Mouse (Mus musculus): ENCODE measurements at regions not wholly inside any gene's neighbourhood (a gene's known extent, or its start where the extent isn't known, plus 50 kb on each side); places are given as distances from the start of the nearest gene placed in this dataset.
A peak's percentile ranks its signal among the peaks of the same experiment; 100 is the strongest.

GRCm38 (mm10) chr11:22600370-22600769 lies 88.5 kb downstream of the Tmem17 start:
- Histone ChIP-seq H3K27ac (replicated peaks) (no peak overlapping the region), H3K9ac (no peak overlapping the region)
- WGBS = 66% methylated on average over 7 of the region's 7 CpGs

GRCm38 (mm10) chr11:22601977-22602376 lies 90.1 kb downstream of the Tmem17 start:
- ATAC-seq (ENCODE audit: extremely low read depth, insufficient number of reproducible peaks, low FRiP score, low TSS enrichment) = no peak
- Histone ChIP-seq H3K9ac (no peak overlapping the region), H3K9me3 (no peaks in the 10 kb centered on the region), H3K4me1 (peaks cover 26% of the 10 kb centered on the region), H3K27me3 (replicated peaks) (no peaks in the 10 kb centered on the region), H3K36me3 (no peaks in the 10 kb centered on the region), H3K4me2 (no peak overlapping the region), H3K27ac (replicated peaks) (peak overlapping the region; percentile 28; the same call in 1 of the 2 replicates), H3K4me3 (no peak overlapping the region)
- WGBS = 13% methylated on average over 3 of the region's 3 CpGs

More at GRCm38 (mm10) chr11:22600370-22600769, 88.5 kb downstream of the Tmem17 start:
- H3K36me3 ChIP-seq = no peaks in the 10 kb centered on the region
- H3K27me3 ChIP-seq (replicated peaks) = no peaks in the 10 kb centered on the region
- no peak overlapping the region for H3K4me3 ChIP-seq
- peaks cover 26% of the 10 kb centered on the region for H3K4me1 ChIP-seq
- no peak for ATAC-seq (ENCODE audit: extremely low read depth, insufficient number of reproducible peaks, low FRiP score, low TSS enrichment)
- no peaks in the 10 kb centered on the region for H3K9me3 ChIP-seq
- no peak overlapping the region for H3K4me2 ChIP-seq

DNA sequence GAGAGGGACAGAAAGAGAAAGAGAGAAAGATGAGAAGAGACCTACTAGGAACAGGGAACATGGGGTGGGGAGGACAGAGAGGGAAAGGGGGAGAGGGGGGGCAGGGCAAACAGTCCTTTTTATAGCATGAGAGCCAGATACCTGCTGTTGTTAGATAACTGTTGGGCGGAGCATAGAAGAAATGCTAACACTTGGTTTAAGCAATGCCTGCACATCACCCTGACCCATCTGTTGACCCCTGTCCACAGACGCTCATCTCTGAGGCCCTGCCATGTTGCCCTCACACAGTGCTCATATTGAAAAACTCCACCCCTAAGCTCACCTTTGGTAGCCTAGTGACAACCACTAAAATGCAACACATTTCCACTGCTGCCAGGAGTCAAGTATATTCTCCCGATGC lies 90.7 kb downstream of the Tmem17 start:
- H3K36me3 ChIP-seq = no peaks in the 10 kb centered on the region
- 53% methylated on average over 3 of the region's 3 CpGs for WGBS
- H3K4me3 ChIP-seq = no peak overlapping the region
- ATAC-seq (ENCODE audit: extremely low read depth, insufficient number of reproducible peaks, low FRiP score, low TSS enrichment) = no peak
- no peak overlapping the region for H3K4me2 ChIP-seq
- peaks cover 26% of the 10 kb centered on the region for H3K4me1 ChIP-seq
- no peaks in the 10 kb centered on the region for H3K27me3 ChIP-seq (replicated peaks)
- H3K9me3 ChIP-seq = no peaks in the 10 kb centered on the region
- no peak overlapping the region for H3K27ac ChIP-seq (replicated peaks)
- no peak overlapping the region for H3K9ac ChIP-seq

- H3K9me3 ChIP-seq = no peaks in the 10 kb centered on the region
- H3K36me3 ChIP-seq = no peaks in the 10 kb centered on the region
- no peak overlapping the region for H3K9ac ChIP-seq
- no peak for ATAC-seq (ENCODE audit: extremely low read depth, insufficient number of reproducible peaks, low FRiP score, low TSS enrichment)
- peaks cover 26% of the 10 kb centered on the region for H3K4me1 ChIP-seq
- no peak overlapping the region for H3K4me2 ChIP-seq
- no peak overlapping the region for H3K4me3 ChIP-seq
- WGBS = 89% methylated on average over 1 of the region's 1 CpGs
- no peaks in the 10 kb centered on the region for H3K27me3 ChIP-seq (replicated peaks)
- H3K27ac ChIP-seq (replicated peaks) = no peak overlapping the region
Observed at GRCm38 (mm10) chr11:22603397-22603796, 91.5 kb downstream of the Tmem17 start.

GRCm38 (mm10) chr11:22606380-22606779 lies 94.5 kb downstream of the Tmem17 start:
- H3K27me3 ChIP-seq (replicated peaks) = no peaks in the 10 kb centered on the region
- 43% methylated on average over 4 of the region's 4 CpGs for WGBS
- no peaks in the 10 kb centered on the region for H3K9me3 ChIP-seq
- no peak overlapping the region for H3K27ac ChIP-seq (replicated peaks)
- H3K9ac ChIP-seq = no peak overlapping the region
- H3K4me2 ChIP-seq = no peak overlapping the region
- no peak; the same call in 1 of the 2 replicates for ATAC-seq (ENCODE audit: extremely low read depth, insufficient number of reproducible peaks, low FRiP score, low TSS enrichment)
- H3K4me3 ChIP-seq = no peak overlapping the region
- peaks cover 30% of the 10 kb centered on the region for H3K4me1 ChIP-seq
- H3K36me3 ChIP-seq = no peaks in the 10 kb centered on the region

DNA sequence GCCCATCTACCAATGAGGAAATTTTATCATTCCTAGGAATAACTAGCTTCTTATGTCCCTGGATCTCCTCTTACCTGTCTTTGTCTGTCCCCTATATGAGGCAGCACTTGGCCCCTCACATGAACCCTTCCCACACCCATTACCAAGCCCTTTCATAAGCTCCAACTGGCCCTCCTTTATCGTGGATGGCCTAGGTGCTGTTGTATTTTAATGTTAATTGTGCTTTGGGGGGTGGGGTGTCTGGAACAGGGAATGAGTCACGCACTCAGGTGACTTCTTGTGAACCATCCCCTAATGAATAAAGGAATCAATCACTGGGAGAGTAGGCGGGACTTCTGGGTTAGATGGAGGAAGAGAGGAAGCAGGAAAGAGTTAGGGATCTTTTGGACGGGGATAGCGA lies 95.8 kb downstream of the Tmem17 start:
- H3K27ac ChIP-seq (replicated peaks) = no peak overlapping the region
- H3K4me1 ChIP-seq = peaks cover 22% of the 10 kb centered on the region
- ATAC-seq (ENCODE audit: extremely low read depth, insufficient number of reproducible peaks, low FRiP score, low TSS enrichment) = no peak
- H3K4me2 ChIP-seq = no peak overlapping the region
- no peaks in the 10 kb centered on the region for H3K27me3 ChIP-seq (replicated peaks)
- no peak overlapping the region for H3K4me3 ChIP-seq
- H3K36me3 ChIP-seq = no peaks in the 10 kb centered on the region
- H3K9me3 ChIP-seq = no peaks in the 10 kb centered on the region
- 71% methylated on average over 5 of the region's 5 CpGs for WGBS
- no peak overlapping the region for H3K9ac ChIP-seq

DNA sequence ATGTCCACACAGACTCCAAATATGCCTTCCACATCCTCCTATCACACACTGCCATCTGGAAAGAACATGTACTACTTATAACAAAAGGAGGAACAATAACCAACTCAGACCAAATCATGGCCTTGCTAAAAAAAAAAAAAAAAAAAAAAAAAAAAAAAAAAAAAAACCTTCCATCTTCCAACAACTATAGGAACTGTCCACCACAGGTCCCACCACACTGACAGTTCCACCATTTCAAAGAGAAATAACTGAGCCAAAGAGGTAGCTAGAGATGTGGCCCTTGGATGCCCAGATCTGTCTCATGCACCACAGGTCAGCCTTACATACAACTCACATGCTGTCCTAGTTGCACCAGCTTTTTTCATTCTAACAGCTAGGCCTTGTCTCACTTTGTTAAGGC lies 97.1 kb downstream of the Tmem17 start:
- no peak for ATAC-seq (ENCODE audit: extremely low read depth, insufficient number of reproducible peaks, low FRiP score, low TSS enrichment)
- Histone ChIP-seq H3K9ac (no peak overlapping the region), H3K27me3 (replicated peaks) (no peaks in the 10 kb centered on the region), H3K27ac (replicated peaks) (no peak overlapping the region), H3K4me3 (no peak overlapping the region), H3K9me3 (no peaks in the 10 kb centered on the region), H3K4me2 (no peak overlapping the region), H3K4me1 (peaks cover 18% of the 10 kb centered on the region), H3K36me3 (no peaks in the 10 kb centered on the region)

DNA sequence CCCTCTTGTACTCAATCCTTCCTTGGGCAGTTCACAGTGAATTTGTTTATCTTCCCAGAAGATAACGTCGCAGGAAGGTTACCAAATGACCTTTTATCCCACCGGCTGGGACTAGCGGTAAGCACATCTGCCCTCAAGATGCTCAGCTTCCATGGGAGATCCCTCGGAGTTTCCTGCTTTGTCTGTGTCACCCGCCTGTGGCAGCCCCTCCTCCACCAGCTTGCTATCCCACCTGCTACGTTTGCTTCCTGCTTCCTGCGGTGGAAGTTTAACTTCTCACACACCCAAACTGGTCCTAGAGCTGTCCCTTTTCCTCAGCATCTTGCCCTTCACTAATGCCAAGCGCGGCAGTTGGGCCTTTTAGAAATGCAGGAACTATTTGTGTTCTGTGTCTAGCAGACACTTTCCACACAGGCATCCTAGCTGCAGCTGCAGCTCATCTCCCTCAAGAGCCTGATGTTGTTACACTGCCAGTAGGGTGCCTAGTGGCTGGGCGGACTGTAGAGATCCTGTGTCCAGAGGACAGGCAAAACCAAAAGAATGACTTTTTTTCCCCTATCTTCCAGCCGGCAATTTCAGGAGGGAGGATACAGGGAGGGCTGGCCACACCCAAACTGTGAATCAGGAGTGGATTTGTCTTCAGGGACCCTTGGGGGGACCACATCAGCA lies 98.7 kb downstream of the Tmem17 start:
- H3K4me3 ChIP-seq = peak overlapping the region; percentile 32
- 3% methylated on average over 12 of the region's 12 CpGs for WGBS

GRCm38 (mm10) chr11:22611102-22611869 lies 99.4 kb downstream of the Tmem17 start:
- Histone ChIP-seq H3K27me3 (replicated peaks) (no peaks in the 10 kb centered on the region), H3K4me2 (peak overlapping the region; percentile 58), H3K9ac (peak overlapping the region; percentile 42; the same call in 1 of the 2 replicates), H3K9me3 (no peaks in the 10 kb centered on the region), H3K27ac (replicated peaks) (no peak overlapping the region), H3K36me3 (no peaks in the 10 kb centered on the region), H3K4me3 (no peak overlapping the region), H3K4me1 (peaks cover 18% of the 10 kb centered on the region)
- 43% methylated on average over 6 of the region's 6 CpGs for WGBS
- no peak for ATAC-seq (ENCODE audit: extremely low read depth, insufficient number of reproducible peaks, low FRiP score, low TSS enrichment)

More for the DNA sequence above, 98.7 kb downstream of the Tmem17 start:
- H3K36me3 ChIP-seq = no peaks in the 10 kb centered on the region
- H3K4me1 ChIP-seq = peaks cover 18% of the 10 kb centered on the region
- peak overlapping the region; percentile 42 for H3K9ac ChIP-seq
- no peak for ATAC-seq (ENCODE audit: extremely low read depth, insufficient number of reproducible peaks, low FRiP score, low TSS enrichment)
- H3K27me3 ChIP-seq (replicated peaks) = no peaks in the 10 kb centered on the region
- H3K27ac ChIP-seq (replicated peaks) = no peak overlapping the region
- peak overlapping the region; percentile 58 for H3K4me2 ChIP-seq
- H3K9me3 ChIP-seq = no peaks in the 10 kb centered on the region

DNA sequence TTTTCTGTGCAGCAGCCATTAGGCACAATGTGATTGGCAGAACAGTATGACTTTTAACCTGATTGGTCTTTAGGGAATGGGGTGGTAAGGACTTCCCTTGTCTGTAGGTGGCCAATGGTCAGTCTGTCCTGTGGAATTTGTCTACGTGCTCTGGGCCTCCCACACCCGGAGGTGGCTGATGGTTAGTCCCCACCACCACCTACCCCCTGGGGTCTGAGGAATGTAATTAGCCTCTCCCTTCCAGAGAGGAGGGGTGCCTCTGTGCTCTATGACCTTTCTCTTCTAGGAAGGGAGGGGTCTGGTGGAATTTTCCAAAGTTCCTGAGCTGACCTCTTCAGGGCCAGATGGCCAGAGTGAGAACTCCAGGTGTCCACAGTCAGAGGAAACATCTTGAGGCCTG lies 101.6 kb downstream of the Tmem17 start:
- ATAC-seq (ENCODE audit: extremely low read depth, insufficient number of reproducible peaks, low FRiP score, low TSS enrichment) = no peak
- H3K27ac ChIP-seq (replicated peaks) = no peak overlapping the region
- 71% methylated on average over 2 of the region's 2 CpGs for WGBS
- H3K4me1 ChIP-seq = peaks cover 22% of the 10 kb centered on the region
- no peak overlapping the region for H3K4me3 ChIP-seq
- H3K4me2 ChIP-seq = no peak overlapping the region
- H3K36me3 ChIP-seq = no peaks in the 10 kb centered on the region
- H3K9ac ChIP-seq = no peak overlapping the region
- H3K27me3 ChIP-seq (replicated peaks) = no peaks in the 10 kb centered on the region
- no peaks in the 10 kb centered on the region for H3K9me3 ChIP-seq

GRCm38 (mm10) chr11:22617204-22617874 lies 105.5 kb downstream of the Tmem17 start:
- Histone ChIP-seq H3K4me3 (peak overlapping the region; percentile 44), H3K4me2 (peak overlapping the region; percentile 66), H3K36me3 (no peaks in the 10 kb centered on the region), H3K27me3 (replicated peaks) (no peaks in the 10 kb centered on the region), H3K27ac (replicated peaks) (no peak overlapping the region), H3K9ac (peak overlapping the region; percentile 50), H3K4me1 (peaks cover 14% of the 10 kb centered on the region; the same call in 1 of the 2 replicates), H3K9me3 (no peaks in the 10 kb centered on the region)
- 8% methylated on average over 21 of the region's 21 CpGs for WGBS
- ATAC-seq (ENCODE audit: extremely low read depth, insufficient number of reproducible peaks, low FRiP score, low TSS enrichment) = peak; percentile 63; the same call in 1 of the 2 replicates

Measured in heart, embryonic 13.5 days (tissue).